Comparison of ENCODE assay signal across 27 mouse cellular contexts in genomic region chr4:69785481-69786050, GRCm38 (mm10).
DNase-seq lines count a peak whose midpoint lies in the region; ATAC-seq and TF ChIP-seq lines count a peak whose summit lies in the region.
"Had no signal": no experiment of that assay in that cellular context is flagged by ENCODE, and none has a peak within 500 bp of the region (broad histone marks: within the 10 kb centered on the region; RNA-seq: fewer than 3 reads in every experiment).

No protein-coding gene starts in this region.

- no peak for TF ChIP-seq CTCF in hindbrain, postnatal 0 days (IDR thresholded peaks at IDR 0.05; ENCODE audit: low read depth)

- WGBS in hindbrain, postnatal 0 days, result 59% methylated on average over 7 of the region's 7 CpGs
- WGBS in hindbrain, embryonic 13.5 days, result 81% methylated on average over 7 of the region's 7 CpGs

- H3K4me1 ChIP-seq in hindbrain, postnatal 0 days (ENCODE audit: insufficient read depth, low read length), result no peaks in the 10 kb centered on the region
- no peaks in the 10 kb centered on the region for H3K4me1 ChIP-seq in hindbrain, embryonic 13.5 days (replicated peaks)
- H3K4me1 ChIP-seq: forebrain, embryonic 15.5 days; heart, embryonic 12.5 days; limb, embryonic 13.5 days; lung, embryonic 15.5 days; neural tube, embryonic 15.5 days; stomach, embryonic 15.5 days had no signal

- ATAC-seq in hindbrain, postnatal 0 days, result no peak
- no peak for ATAC-seq in hindbrain, embryonic 13.5 days (ENCODE audit: low FRiP score)
- ATAC-seq: activated CD4-positive, CD25-positive, alpha-beta regulatory T cell, adult 4 months; forebrain, embryonic 15.5 days; intestine, postnatal 0 days had no signal

- H3K36me3 ChIP-seq in hindbrain, postnatal 0 days (ENCODE audit: insufficient read depth, low read length), result no peaks in the 10 kb centered on the region
- no peaks in the 10 kb centered on the region for H3K36me3 ChIP-seq in hindbrain, embryonic 13.5 days
- H3K36me3 ChIP-seq: forebrain, embryonic 15.5 days; heart, embryonic 12.5 days; limb, embryonic 13.5 days; lung, embryonic 15.5 days; neural tube, embryonic 15.5 days; stomach, embryonic 15.5 days had no signal

- no peak overlapping the region for H3K9ac ChIP-seq in hindbrain, postnatal 0 days (replicated peaks; ENCODE audit: low read length)
- no peak overlapping the region for H3K9ac ChIP-seq in hindbrain, embryonic 13.5 days
- H3K9ac ChIP-seq: forebrain, embryonic 15.5 days; heart, embryonic 12.5 days; limb, embryonic 13.5 days; lung, embryonic 15.5 days; neural tube, embryonic 15.5 days; stomach, embryonic 15.5 days had no signal

- peak; percentile 20 to 45 for DNase-seq in cerebellum, postnatal 10 days
- no peak for DNase-seq in cerebellum, adult 11 months
- DNase-seq in hindbrain, postnatal 0 days (ENCODE audit: low spot score), result peak; percentile 3
- peak; percentile 19 for DNase-seq in layer of hippocampus, adult 9-11 months
- DNase-seq in layer of hippocampus, adult 8-10 months (ENCODE audit: low spot score in 2 of 2), result no peak
- peak; percentile 21 to 45 for DNase-seq in layer of hippocampus, postnatal 14 days (ENCODE audit: low spot score in 2 of 2)
- DNase-seq: adrenal gland, adult 2 months; adrenal gland, postnatal 36 days; cerebellum, adult 8-10 months; cerebellum, postnatal 36 days; heart, adult 2 months; heart, postnatal 4 days; kidney, postnatal 4 days; lung, postnatal 36 days; right cerebral cortex, postnatal 25 days had no signal

- no peak overlapping the region for H3K27ac ChIP-seq in hindbrain, postnatal 0 days
- H3K27ac ChIP-seq in hindbrain, embryonic 13.5 days, result no peak overlapping the region
- H3K27ac ChIP-seq: forebrain, embryonic 15.5 days; heart, adult 2 months; limb, embryonic 13.5 days; lung, embryonic 15.5 days; neural tube, embryonic 15.5 days; stomach, embryonic 15.5 days had no signal

- H3K4me3 ChIP-seq in hindbrain, postnatal 0 days (ENCODE audit: low read length), result no peak overlapping the region
- H3K4me3 ChIP-seq in hindbrain, embryonic 13.5 days, result no peak overlapping the region
- H3K4me3 ChIP-seq: forebrain, embryonic 15.5 days; heart, adult 2 months; heart, embryonic 12.5 days; limb, embryonic 13.5 days; lung, embryonic 15.5 days; neural tube, embryonic 15.5 days; stomach, embryonic 15.5 days had no signal

- no peak overlapping the region for H3K4me2 ChIP-seq in hindbrain, postnatal 0 days (ENCODE audit: low read depth, low read length)
- no peak overlapping the region for H3K4me2 ChIP-seq in hindbrain, embryonic 13.5 days
- H3K4me2 ChIP-seq: forebrain, embryonic 15.5 days; heart, embryonic 12.5 days; limb, embryonic 13.5 days; liver, embryonic 11.5 days; lung, embryonic 15.5 days; midbrain, embryonic 11.5 days; neural tube, embryonic 15.5 days; stomach, embryonic 15.5 days had no signal

- H3K27me3 ChIP-seq in hindbrain, postnatal 0 days (ENCODE audit: insufficient read depth, low read length), result no peaks in the 10 kb centered on the region
- H3K27me3 ChIP-seq in hindbrain, embryonic 13.5 days, result no peaks in the 10 kb centered on the region
- H3K27me3 ChIP-seq: CH12.LX; forebrain, embryonic 15.5 days; heart, embryonic 12.5 days; limb, embryonic 13.5 days; lung, embryonic 15.5 days; neural tube, embryonic 15.5 days; stomach, embryonic 15.5 days had no signal

- no peaks in the 10 kb centered on the region for H3K9me3 ChIP-seq in hindbrain, postnatal 0 days (ENCODE audit: low read length)
- H3K9me3 ChIP-seq in hindbrain, embryonic 13.5 days, result no peaks in the 10 kb centered on the region
- H3K9me3 ChIP-seq: forebrain, embryonic 15.5 days; heart, embryonic 12.5 days; limb, embryonic 13.5 days; lung, embryonic 15.5 days; neural tube, embryonic 15.5 days; stomach, embryonic 15.5 days had no signal

Comparison
In these comparisons a context has a peak if more than half of its experiments do, and no peak if none do; other contexts are left out.
1. DNase-seq: peak in cerebellum, postnatal 10 days (2 of 2), hindbrain, postnatal 0 days (single experiment), layer of hippocampus, adult 9-11 months (single experiment) and layer of hippocampus, postnatal 14 days (2 of 2); none in cerebellum, adult 11 months (single experiment) and layer of hippocampus, adult 8-10 months (0 of 2).